Mouse (Mus musculus) adrenal gland, postnatal 36 days (tissue): Measurements from ENCODE around the gene Ccdc185. TPM values are rescaled to one million over a fixed set of nuclear protein-coding genes. Genes with fewer than 3 reads are reported as not detected.

ENCODE experiments used
- DNase-seq, 2 experiments: peaks; one replicate each; pipeline ENCODE4 v3.0.0; 2021; ENCODE audit warnings: mixed read lengths in 1 of 2
- total RNA-seq, 2 experiments: library from RNA; stranded (reverse); gene quantifications; 2 replicates each; pipeline ENCODE4 v1.2.3; 2021

Gene Ccdc185
- total RNA-seq, 2 experiments from 2014 or later, result not detected

- DNase-seq, result no peak
These were observed 1.9 kb downstream of the Ccdc185 start for GRCm38 (mm10) chr1:182747081-182747480.

DNA sequence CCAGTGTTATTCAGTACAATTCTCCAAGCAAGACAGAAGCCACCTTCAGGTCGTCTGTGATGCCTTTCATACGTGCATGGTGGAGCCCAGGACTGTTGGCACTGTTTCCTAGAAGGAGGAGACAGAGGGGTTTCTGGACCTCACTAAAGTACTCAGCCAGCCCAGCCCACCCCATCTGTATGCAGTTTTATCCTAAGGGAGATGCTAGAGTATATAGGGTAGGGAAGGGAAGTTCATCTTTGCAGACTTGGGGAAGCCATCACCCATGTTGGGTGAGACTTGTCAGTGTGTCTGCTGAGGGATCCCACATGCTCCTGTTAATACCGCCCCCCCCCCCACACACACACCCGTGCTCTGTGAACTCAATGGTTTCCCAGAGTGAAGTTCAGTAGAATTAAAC lies 13.1 kb downstream of the Ccdc185 start:
- no peak for DNase-seq

DNA sequence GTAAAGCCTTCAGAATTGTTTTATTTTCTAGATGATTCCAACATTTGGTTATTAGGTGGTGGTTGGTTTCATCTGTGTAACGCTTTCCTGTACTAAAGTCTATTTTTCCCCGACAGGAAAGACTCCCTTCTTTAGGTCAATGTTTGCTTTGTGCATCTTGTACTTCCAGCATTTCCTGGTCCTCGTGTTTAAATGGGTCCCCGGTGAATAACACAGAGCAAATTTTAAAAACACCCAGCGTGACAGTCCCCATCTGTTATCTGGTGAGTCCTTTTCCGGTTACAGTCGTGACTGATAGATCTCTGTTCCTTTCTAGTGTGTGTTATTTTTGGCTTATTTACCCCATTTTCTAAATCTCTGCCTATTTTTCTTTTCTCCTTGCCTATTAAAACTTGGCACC lies 16.3 kb downstream of the Ccdc185 start:
- DNase-seq, result no peak

DNA sequence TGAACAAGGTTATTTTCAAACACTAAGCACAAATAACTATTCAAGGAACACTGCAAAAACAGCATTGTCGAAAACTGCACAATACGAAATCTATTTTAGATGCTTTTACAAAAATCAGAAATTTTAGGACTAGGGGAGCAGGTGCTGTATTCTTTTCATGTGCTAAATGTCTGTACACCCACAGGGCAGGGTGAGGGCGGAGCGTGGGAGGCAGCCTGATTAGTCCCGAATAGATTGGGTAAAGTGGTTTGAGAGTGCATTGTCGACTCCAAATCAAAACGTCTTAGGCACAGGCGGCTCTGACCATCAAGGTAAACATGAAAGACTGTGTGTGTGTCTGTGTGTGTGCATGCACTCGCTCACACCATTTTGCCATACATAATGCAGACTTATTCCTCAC lies 20.0 kb downstream of the Ccdc185 start:
- DNase-seq, result no peak

GRCm38 (mm10) chr1:182727541-182727940 lies 21.4 kb downstream of the Ccdc185 start:
- no peak for DNase-seq

- DNase-seq, result no peak
These were observed 34.6 kb downstream of the Ccdc185 start for GRCm38 (mm10) chr1:182714236-182714935.

DNA sequence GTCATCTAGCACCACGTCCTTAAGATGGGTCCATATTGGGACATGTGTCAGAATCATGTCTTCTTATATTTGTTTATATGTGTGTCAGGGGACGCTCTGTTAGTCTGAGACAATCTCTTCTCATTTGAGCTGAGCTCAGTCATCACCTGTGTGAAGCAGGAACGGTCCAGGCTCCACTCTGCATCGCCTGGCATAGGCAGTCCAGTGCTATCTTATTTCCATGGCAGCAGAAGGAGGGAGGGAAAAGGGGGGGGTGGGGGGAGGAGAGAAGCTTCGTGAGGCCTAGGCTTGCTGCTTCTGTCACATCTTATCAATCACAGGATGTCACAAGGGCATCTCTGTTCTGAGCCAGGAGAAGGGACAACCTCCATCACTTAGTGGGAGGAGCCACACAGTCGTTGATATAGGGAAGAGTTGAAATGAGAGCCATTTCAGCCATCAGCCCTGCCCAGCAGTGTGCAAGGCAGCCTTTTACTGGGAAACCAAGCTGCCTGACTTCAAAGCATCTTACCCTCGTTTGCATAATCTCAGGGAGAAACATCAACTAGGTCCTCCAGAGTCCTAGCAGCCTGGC lies 37.5 kb downstream of the Ccdc185 start:
- no peak for DNase-seq

DNA sequence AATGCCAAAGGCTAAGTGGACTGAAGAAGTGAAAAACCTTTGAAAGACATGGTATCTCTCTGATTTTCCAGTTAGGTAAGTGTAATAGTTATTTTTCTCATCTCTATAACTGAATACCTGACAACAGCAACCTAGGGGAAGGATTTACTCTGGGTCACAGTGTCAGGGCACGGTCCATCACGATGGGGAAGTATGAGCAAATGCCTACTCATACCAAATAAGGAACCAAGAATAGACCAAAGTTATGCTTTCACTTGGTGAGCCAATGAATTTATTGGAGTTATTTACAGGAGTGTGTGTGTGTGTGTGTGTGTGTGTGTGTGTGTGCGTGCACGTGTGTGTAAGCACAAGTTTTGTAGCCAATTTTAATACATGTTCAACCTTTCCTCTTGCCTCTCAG lies 41.5 kb downstream of the Ccdc185 start:
- no peak for DNase-seq

DNA sequence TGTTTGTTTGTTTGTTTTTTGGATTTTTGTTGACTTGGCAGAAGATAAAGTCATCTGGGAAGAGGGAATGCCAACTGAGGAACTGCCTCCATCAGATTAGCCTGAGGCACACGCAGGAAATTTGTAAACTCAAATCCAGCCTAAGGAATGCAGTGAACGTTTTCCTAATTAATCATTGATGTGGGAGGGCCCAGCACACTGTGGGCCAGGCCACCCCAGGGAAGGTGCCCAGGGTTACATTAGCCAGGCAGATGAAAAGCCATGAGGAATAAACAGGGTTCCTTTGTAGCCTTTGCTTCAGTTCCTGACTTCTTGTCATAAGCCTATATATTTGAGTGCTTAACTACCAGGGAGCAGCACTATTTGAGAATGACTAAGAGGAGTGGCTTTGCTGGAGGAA lies 44.1 kb downstream of the Ccdc185 start:
- no peak for DNase-seq

DNA sequence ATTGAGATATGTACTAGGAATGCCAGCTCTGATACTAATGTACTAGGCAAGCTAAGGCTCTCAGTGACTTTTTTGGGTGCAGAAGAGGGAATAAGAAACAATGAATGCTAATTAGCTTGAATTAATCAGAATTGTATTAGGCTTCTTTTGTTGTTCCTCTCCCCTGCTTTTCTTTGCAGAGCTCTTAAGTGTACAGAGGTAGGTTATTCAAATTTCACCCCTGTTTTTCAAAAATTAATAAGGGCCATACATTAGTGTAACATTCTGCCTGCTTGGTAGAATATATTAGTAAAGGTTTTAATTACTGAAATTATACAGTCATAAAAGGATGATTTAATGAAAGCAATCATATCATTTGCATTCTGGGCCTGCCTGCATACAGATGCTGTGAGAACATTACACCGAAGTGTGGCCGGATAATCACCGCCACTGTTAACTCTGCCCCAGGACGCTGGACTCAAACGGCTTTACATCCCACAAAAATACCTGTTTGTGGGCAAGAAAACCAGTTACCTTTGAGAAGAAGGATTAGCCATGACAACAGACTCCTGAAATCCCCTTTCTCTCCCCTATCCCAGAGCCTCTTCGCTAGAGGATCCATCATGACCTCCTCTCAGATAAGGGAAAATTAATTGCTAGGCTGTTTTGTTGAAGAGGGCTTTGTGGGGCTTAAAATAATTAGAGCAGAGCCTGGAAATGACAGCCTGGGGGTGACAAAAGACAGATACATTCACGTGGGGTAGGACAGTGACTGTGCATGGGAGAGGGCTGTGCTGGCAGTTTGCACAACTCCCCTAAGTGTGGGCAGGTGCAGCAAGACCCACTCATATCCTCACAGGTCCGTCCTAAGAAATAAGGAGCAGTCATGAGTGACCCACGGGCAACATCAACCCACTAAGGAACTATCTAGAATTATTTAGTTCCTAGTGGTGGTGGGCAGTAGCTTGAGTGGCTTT lies 49.3 kb downstream of the Ccdc185 start:
- no peak for DNase-seq

Other genes with a start within 250 kb of the Ccdc185 start
- 10 to 100 TPM; 67.0 to 88.1 TPM for gene Capn2, start 231.6 kb downstream of the Ccdc185 start, total RNA-seq
- gene Capn8, start 184.2 kb downstream of the Ccdc185 start, total RNA-seq, result under 1 TPM in 1 of 2 experiments, not detected in 1; 0.13 TPM
- gene Susd4, start 14.7 kb upstream of the Ccdc185 start, total RNA-seq, result 1 to 10 TPM; 2.2 to 4.1 TPM
- 1 to 10 TPM in 1 of 2 experiments, under 1 TPM in 1; 0.92 to 1.5 TPM for gene Tlr5, start 205.6 kb upstream of the Ccdc185 start, total RNA-seq